Mouse (Mus musculus): Measurements from ENCODE around the gene Pot1a. TPM values are rescaled to one million over a fixed set of nuclear protein-coding genes. Genes with fewer than 3 reads are reported as not detected.

Gene Pot1a
- 28.4 and 34.4 TPM in 2 replicates for polyA plus RNA-seq (2015; fragmentation: Nextera tagmentation; extraction: Ambion mirVana)

DNA sequence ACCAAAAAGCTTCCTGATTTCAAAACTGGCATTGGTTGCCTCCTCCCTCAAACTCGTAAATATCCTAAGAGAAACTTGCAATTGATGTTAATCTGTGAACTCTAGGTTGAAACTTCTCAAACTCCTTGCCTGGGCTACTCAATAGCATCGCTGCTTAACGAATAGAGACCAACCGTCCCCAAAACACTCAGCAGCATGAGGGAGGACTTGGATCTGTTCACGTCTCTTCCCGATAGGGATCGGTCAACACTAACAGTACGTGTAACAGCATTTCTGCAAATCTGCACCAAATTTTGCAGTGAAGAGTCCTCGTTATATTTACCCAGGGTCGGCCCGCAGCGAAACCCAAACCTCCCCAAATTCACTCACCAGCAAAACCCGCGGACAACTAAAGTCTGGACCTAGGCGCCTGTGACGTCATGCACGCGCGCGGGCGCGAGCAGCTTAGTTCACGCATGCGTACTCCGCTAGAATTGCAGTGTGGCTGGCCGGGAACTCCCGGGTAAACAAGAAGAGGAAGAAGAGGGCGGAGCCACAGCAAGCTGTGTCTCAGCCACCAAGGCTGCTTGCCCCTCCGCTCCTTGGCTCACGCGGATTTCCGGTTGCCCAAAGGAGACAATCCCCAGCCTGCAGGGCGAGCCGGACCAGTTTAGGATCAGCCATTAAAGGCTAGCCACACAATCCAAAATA lies at the start of gene Pot1a:
TSS of gene Pot1a (minus strand) at position 441 of the 690 bp plus-strand sequence.
- H3K9ac ChIP-seq: peak within 1 kb of the TSS; percentile 77
- under 1% methylated on average over 34 of the region's 34 CpGs for WGBS
- ATAC-seq (ENCODE audit: low FRiP score): peak; percentile 100

DNA sequence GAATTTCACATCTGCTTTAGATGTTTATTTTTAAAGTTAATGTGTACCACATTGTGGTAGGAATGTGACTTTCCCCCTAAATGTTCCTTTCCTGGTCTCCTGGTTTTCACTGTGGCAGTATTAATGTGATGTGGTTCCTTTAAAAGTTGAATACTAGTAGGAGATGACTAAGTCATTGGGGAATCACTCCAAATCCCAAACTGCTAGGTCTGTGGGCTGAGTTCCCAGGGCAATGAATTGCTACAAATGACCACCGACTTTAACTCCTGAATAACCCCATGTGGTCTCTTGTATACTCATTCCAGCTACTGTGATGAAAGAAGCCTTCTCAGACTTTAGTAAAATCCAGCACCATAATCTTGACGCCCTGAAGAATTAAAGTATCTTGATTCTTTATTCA lies 27.2 kb upstream of the Pot1a start:
- Histone ChIP-seq H3K4me3 (no peak overlapping the region), H3K27me3 (no peaks in the 10 kb centered on the region), H3K36me3 (no peaks in the 10 kb centered on the region), H3K4me1 (replicated peaks) (no peaks in the 10 kb centered on the region), H3K4me2 (no peak overlapping the region), H3K27ac (no peak overlapping the region), H3K9me3 (no peaks in the 10 kb centered on the region), H3K9ac (no peak overlapping the region)
- no peak for ATAC-seq (ENCODE audit: low FRiP score)
- WGBS: 35% methylated on average over 2 of the region's 2 CpGs

More for the DNA sequence above, at the start of gene Pot1a:
- Histone ChIP-seq H3K4me3 (peak within 1 kb of the TSS; percentile 64), H3K27ac (peak within 1 kb of the TSS; percentile 91), H3K4me1 (replicated peaks) (peaks cover 10% of the 10 kb centered on the region), H3K9me3 (no peaks in the 10 kb centered on the region), H3K27me3 (no peaks in the 10 kb centered on the region), H3K36me3 (0 out of 2 replicates have a peak, but pooled peaks cover 6% of the 10 kb centered on the region), H3K4me2 (peak within 1 kb of the TSS; percentile 68)

DNA sequence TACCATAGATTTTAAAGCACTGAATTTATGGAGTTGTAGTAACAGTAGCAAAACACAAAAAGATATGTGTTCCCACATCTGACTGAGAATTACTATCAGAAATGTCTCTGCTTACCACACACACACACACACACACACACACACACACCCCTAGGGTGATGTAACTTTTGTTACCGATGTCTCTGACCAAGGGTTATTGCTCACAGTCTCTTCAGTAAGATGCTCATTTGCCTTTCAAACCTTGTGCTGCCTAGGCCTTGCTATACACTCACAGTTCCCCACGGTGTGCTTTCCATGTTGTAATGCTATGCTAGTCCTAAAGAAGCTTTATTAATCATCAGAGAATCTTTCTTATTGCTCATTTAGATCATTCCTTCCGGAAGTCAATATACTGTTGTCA lies 3.0 kb downstream of the Pot1a start:
- Histone ChIP-seq H3K4me1 (replicated peaks) (peaks cover 10% of the 10 kb centered on the region), H3K36me3 (0 out of 2 replicates have a peak, but pooled peaks cover 6% of the 10 kb centered on the region), H3K9me3 (no peaks in the 10 kb centered on the region), H3K9ac (no peak overlapping the region), H3K4me2 (no peak overlapping the region), H3K4me3 (no peak overlapping the region), H3K27ac (no peak overlapping the region), H3K27me3 (no peaks in the 10 kb centered on the region)
- 91% methylated on average over 3 of the region's 3 CpGs for WGBS
- no peak for ATAC-seq (ENCODE audit: low FRiP score)

DNA sequence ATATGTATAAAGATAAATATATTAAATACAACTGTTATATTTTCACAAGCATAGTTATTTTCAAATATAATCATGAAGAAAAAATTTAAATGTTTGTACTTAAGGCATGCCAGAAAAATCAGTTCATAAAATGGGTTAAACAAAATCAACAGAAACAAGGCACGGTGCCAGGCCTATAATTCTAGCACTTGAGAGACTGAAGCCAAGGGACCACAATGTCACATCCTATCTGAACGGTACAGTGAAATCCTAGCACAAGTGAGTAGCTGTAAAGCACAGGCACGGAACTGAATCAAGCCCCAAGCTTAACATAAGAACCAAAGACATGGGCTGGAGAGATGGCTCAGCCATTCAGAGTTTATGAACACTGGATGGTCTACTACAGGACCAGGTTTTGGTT lies 6.8 kb downstream of the Pot1a start:
- 84% methylated on average over 3 of the region's 3 CpGs for WGBS
- no peak for ATAC-seq (ENCODE audit: low FRiP score)
- H3K36me3 ChIP-seq: peaks cover 17% of the 10 kb centered on the region
- no peaks in the 10 kb centered on the region for H3K27me3 ChIP-seq
- H3K4me3 ChIP-seq: no peak overlapping the region
- H3K27ac ChIP-seq: no peak overlapping the region
- H3K9ac ChIP-seq: no peak overlapping the region
- no peak overlapping the region for H3K4me2 ChIP-seq
- H3K4me1 ChIP-seq (replicated peaks): peaks cover 3% of the 10 kb centered on the region
- no peaks in the 10 kb centered on the region for H3K9me3 ChIP-seq

DNA sequence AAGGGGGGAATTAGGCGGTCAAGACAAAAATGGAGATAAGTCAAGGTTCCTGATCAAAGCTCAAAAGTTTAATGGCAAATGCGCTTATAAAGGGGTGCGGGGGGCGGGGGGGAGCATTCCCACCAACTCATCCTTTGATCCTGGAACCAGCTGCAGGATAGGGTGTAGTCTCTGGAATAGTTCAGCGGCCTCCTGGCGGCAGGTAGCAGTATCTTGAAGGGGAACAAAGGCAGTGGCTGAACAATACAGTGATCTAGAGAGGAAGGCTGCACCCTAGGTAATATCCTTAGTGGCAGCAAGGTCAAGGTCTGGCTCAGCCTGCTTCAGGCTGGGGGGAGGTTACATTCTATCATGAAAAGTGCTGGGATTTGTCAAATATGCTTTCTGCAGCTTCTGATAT lies 7.8 kb downstream of the Pot1a start:
- no peak for ATAC-seq (ENCODE audit: low FRiP score)
- WGBS: 89% methylated on average over 6 of the region's 6 CpGs
- Histone ChIP-seq H3K27ac (no peak overlapping the region), H3K4me2 (no peak overlapping the region), H3K9ac (no peak overlapping the region), H3K27me3 (no peaks in the 10 kb centered on the region), H3K4me3 (no peak overlapping the region), H3K9me3 (no peaks in the 10 kb centered on the region), H3K36me3 (peaks cover 17% of the 10 kb centered on the region), H3K4me1 (replicated peaks) (no peaks in the 10 kb centered on the region)

DNA sequence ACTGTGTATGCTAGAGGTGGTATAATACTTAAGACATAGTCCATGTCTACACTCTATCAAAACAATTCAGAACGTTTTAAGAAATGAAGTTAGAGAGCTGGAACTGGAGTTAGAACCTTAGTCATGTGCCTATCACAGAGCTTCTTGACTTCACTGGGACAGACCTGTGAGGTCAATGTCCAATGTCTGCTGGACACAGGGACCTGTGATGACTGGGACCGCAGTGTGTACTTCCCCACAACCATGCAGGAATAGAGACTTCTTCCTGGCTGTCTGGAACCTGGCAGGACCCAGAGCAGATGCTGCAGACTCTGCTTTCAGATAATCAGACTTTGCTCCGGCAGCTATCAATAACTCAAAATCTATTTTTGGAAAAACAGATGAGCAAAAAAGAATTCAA lies 40.8 kb downstream of the Pot1a start:
- no peak for ATAC-seq (ENCODE audit: low FRiP score)
- 94% methylated on average over 3 of the region's 3 CpGs for WGBS
- H3K27ac ChIP-seq: no peak overlapping the region

DNA sequence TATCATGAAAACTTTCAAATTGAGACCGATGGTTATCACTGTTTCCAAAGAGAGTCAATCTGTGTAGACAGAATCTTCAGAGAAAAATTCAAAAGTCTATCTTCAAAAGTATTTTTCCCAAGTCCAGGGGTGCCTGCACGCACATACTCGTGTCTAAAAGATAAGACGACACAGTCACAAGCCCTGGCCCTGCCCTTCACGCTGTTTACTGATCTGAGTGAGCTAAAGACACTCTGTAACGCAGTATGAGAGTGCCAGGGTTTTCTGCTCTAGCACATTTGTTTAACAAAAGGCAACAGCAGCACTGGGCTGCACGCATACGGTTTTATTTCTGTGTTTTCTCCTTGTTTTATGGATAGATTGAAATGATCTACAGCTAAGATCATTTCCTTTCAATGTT lies 41.5 kb downstream of the Pot1a start:
- ATAC-seq (ENCODE audit: low FRiP score): peak; percentile 51; the same call in 1 of the 2 replicates
- Histone ChIP-seq H3K27ac (no peak overlapping the region), H3K4me2 (no peak overlapping the region), H3K9ac (no peak overlapping the region), H3K36me3 (peaks cover 24% of the 10 kb centered on the region), H3K27me3 (no peaks in the 10 kb centered on the region), H3K4me3 (no peak overlapping the region), H3K4me1 (replicated peaks) (0 out of 2 replicates have a peak, but pooled peaks cover 7% of the 10 kb centered on the region), H3K9me3 (no peaks in the 10 kb centered on the region)
- 90% methylated on average over 8 of the region's 8 CpGs for WGBS

More for the DNA sequence above, 40.8 kb downstream of the Pot1a start:
- Histone ChIP-seq H3K9me3 (no peaks in the 10 kb centered on the region), H3K9ac (no peak overlapping the region), H3K27me3 (no peaks in the 10 kb centered on the region), H3K4me3 (no peak overlapping the region), H3K4me2 (no peak overlapping the region), H3K4me1 (replicated peaks) (0 out of 2 replicates have a peak, but pooled peaks cover 7% of the 10 kb centered on the region), H3K36me3 (peaks cover 20% of the 10 kb centered on the region)

DNA sequence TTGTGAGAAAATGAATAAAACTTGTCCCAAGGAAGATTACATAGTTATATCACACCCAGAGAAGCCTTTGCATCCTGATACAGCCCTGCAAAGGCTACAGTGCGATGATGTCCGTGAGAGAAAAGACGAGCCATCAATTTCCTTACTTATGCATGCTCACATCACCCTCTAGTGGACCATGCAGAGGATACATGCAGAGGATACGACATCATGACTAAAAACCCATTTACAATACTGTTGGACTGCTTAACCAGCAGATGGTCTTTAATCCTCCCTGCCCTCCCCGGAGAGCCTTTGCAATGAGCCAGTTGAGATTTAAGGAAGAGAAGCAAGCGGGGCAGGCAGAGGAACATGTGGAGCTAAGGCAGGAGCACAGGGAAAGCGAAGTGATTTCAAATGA lies 42.0 kb downstream of the Pot1a start:
- 40% methylated on average over 7 of the region's 7 CpGs for WGBS
- no peak overlapping the region for H3K9ac ChIP-seq
- H3K4me1 ChIP-seq (replicated peaks): 0 out of 2 replicates have a peak, but pooled peaks cover 7% of the 10 kb centered on the region
- H3K27me3 ChIP-seq: no peaks in the 10 kb centered on the region
- no peak overlapping the region for H3K4me2 ChIP-seq
- ATAC-seq (ENCODE audit: low FRiP score): peak; percentile 94
- no peak overlapping the region for H3K4me3 ChIP-seq
- no peaks in the 10 kb centered on the region for H3K9me3 ChIP-seq
- H3K36me3 ChIP-seq: peaks cover 25% of the 10 kb centered on the region
- no peak overlapping the region for H3K27ac ChIP-seq

DNA sequence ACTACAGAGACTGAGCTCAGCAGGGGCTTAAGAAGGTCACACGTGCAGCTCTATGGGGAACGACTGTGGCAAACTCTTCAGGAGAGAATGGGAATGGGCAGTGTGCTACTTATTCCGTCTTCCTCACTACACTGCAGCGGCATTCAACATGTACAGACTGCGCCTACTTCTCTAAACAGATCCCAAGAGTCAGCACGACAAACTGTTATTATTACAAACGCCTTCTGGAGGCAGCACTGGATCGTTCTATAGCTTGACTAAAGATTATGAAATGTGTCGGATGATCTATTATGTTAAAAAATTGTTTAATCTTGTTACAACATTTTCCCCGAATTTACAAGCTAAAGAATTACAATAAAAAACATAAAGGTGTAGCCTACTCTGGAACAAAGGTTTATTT lies 42.8 kb downstream of the Pot1a start:
- H3K9me3 ChIP-seq: no peaks in the 10 kb centered on the region
- H3K4me1 ChIP-seq (replicated peaks): 0 out of 2 replicates have a peak, but pooled peaks cover 7% of the 10 kb centered on the region
- H3K9ac ChIP-seq: no peak overlapping the region
- H3K4me2 ChIP-seq: no peak overlapping the region
- ATAC-seq (ENCODE audit: low FRiP score): no peak
- H3K27me3 ChIP-seq: no peaks in the 10 kb centered on the region
- peaks cover 33% of the 10 kb centered on the region for H3K36me3 ChIP-seq
- WGBS: 80% methylated on average over 10 of the region's 10 CpGs
- no peak overlapping the region for H3K4me3 ChIP-seq
- H3K27ac ChIP-seq: no peak overlapping the region

DNA sequence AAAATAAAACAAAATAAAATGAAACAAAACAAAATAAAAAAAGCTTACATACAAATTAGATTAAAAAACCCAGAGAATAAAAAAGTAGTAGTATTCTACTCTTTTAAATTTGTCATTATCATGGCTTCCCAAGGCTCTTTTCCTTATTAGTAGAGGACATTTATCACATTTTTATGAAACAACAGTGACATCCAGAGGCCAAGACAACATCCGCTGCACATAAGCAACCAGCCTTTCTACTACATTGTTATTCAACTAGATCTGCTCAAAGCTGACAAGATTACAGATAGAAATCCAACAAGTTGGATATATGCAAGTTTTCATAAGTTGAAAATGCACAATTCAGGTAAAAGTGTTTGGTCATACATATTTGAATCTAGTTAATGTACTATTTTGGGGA lies 56.4 kb downstream of the Pot1a start:
- 89% methylated on average over 1 of the region's 1 CpGs for WGBS
- H3K4me2 ChIP-seq: no peak overlapping the region
- no peak overlapping the region for H3K27ac ChIP-seq
- no peak overlapping the region for H3K4me3 ChIP-seq
- H3K36me3 ChIP-seq: peaks cover 19% of the 10 kb centered on the region
- no peak overlapping the region for H3K9ac ChIP-seq
- H3K4me1 ChIP-seq (replicated peaks): no peaks in the 10 kb centered on the region
- no peaks in the 10 kb centered on the region for H3K9me3 ChIP-seq
- H3K27me3 ChIP-seq: no peaks in the 10 kb centered on the region
- ATAC-seq (ENCODE audit: low FRiP score): no peak

DNA sequence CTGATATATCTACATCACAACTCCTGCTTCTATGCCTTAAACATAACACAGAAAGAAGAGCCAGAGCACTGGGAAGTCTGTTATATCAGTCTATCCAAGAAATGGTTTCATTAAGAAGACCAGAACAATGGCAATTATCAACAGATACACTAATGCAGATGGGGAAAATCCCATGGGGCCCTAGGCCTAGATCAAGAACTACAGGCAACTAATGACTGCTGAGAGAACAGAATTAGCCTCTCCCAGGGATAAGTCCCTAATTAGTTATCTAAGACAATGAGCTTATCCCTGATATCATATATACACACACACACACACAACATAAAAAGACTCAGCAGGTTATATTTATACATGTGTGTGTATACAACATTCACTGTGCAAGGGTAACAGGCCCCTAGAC lies 72.5 kb downstream of the Pot1a start:
- Histone ChIP-seq H3K27me3 (no peaks in the 10 kb centered on the region), H3K9ac (no peak overlapping the region), H3K27ac (no peak overlapping the region), H3K36me3 (peaks cover 2% of the 10 kb centered on the region; the same call in 1 of the 2 replicates), H3K4me1 (replicated peaks) (no peaks in the 10 kb centered on the region), H3K9me3 (no peaks in the 10 kb centered on the region), H3K4me2 (no peak overlapping the region), H3K4me3 (no peak overlapping the region)
- peak; percentile 73 for ATAC-seq (ENCODE audit: low FRiP score)

DNA sequence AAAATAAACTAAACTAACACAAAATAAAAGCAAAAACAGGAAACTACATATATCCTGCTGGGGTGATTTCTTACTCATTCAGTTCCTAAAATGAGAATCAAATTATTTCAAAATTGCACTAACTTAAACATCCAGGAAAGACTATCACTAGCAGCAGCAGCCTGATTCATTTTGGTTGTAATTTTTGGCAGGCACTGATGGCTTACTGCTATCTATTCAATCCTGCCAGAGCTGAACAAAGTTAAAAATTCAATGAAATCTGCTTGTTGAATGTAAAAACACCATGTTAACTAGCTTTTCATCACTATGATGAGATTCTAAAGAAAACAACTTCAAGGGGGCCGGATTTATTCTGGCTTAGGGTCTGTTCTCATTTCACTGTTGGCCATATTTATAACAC lies 82.5 kb downstream of the Pot1a start:
- no peaks in the 10 kb centered on the region for H3K4me1 ChIP-seq (replicated peaks)
- 92% methylated on average over 1 of the region's 1 CpGs for WGBS

DNA sequence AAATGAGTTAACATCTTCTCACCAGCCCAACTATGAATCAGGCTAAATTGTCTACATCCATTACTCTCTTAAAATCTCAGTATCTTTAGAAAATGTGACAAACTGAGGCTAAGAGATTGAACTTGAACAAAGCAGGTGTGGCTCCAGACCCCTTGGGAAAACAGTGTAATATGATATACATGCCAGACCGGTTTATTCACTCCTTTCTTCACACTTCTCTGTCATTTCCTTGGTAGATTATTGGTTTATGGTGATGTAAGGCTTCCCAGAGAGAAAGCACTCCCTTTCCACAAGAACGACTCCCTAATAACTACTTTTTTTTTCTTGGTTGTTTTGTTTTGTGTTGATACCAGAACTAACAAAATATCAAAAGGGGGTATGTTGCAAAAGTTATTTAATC lies 98.4 kb downstream of the Pot1a start:
- no peak for ATAC-seq (ENCODE audit: low FRiP score)
- Histone ChIP-seq H3K4me1 (replicated peaks) (no peaks in the 10 kb centered on the region), H3K9me3 (no peaks in the 10 kb centered on the region), H3K36me3 (no peaks in the 10 kb centered on the region), H3K4me3 (no peak overlapping the region), H3K27me3 (no peaks in the 10 kb centered on the region), H3K9ac (no peak overlapping the region), H3K27ac (no peak overlapping the region), H3K4me2 (no peak overlapping the region)
- WGBS: 46% methylated on average over 2 of the region's 2 CpGs

More for the DNA sequence above, 82.5 kb downstream of the Pot1a start:
- no peak overlapping the region for H3K27ac ChIP-seq
- ATAC-seq (ENCODE audit: low FRiP score): no peak
- no peak overlapping the region for H3K9ac ChIP-seq
- no peaks in the 10 kb centered on the region for H3K36me3 ChIP-seq
- H3K9me3 ChIP-seq: no peaks in the 10 kb centered on the region
- H3K4me2 ChIP-seq: no peak overlapping the region
- H3K4me3 ChIP-seq: no peak overlapping the region
- H3K27me3 ChIP-seq: no peaks in the 10 kb centered on the region

Measured in hindbrain, embryonic 13.5 days (tissue).